Mouse (Mus musculus) spleen, adult 2 months (tissue): ENCODE data around the gene Ppih. TPM values are rescaled to one million over a fixed set of nuclear protein-coding genes. Genes with fewer than 3 reads are reported as not detected.

ENCODE experiments used
- DNase-seq, 2 experiments: peaks; one replicate each; pipeline versions ENCODE4 v3.0.0 to v3.0.0-alpha.2; 2012 to 2021; ENCODE audit warnings: low spot score in 2 of 2, low read depth in 1 of 2
- H3K27ac ChIP-seq: fragments of 200-500 bp; 2 replicates; pipeline ENCODE4 v1.5.1; 2012; ENCODE audit warnings: low read length, inconsistent platforms; ENCODE audit not compliant: insufficient read depth
- H3K27me3 ChIP-seq: fragments of 200-500 bp; 2 replicates; pipeline ENCODE4 v1.6.1; 2012; ENCODE audit warnings: mild to moderate bottlenecking, moderate library complexity, low read length, inconsistent platforms; ENCODE audit not compliant: control insufficient read depth, insufficient read depth
- H3K36me3 ChIP-seq: fragments of 200-500 bp; 2 replicates; pipeline ENCODE4 v1.6.1; 2012; ENCODE audit warnings: mild to moderate bottlenecking, low read length, inconsistent platforms; ENCODE audit not compliant: control insufficient read depth, insufficient read depth
- H3K4me1 ChIP-seq: fragments of 200-500 bp; 2 replicates; pipeline ENCODE4 v1.6.1; 2011; ENCODE audit warnings: inconsistent platforms; ENCODE audit not compliant: control insufficient read depth, insufficient read depth, insufficient read length
- H3K4me3 ChIP-seq: fragments of 200-500 bp; 2 replicates; pipeline ENCODE4 v1.5.1; 2011; ENCODE audit warnings: mild to moderate bottlenecking, inconsistent platforms; ENCODE audit not compliant: insufficient read depth, insufficient read length; ENCODE audit errors: extremely low read depth
- CTCF ChIP-seq: fragments of 200-500 bp; IDR thresholded peaks from 2 replicates; pipeline ENCODE4 v1.5.1; 2011; ENCODE audit warnings: mild to moderate bottlenecking, inconsistent platforms; ENCODE audit not compliant: insufficient read depth, insufficient read length, insufficient replicate concordance; ENCODE audit errors: extremely low read depth
- POLR2A ChIP-seq: fragments of 200-500 bp; IDR thresholded peaks from 2 replicates; pipeline ENCODE4 v1.6.1; 2011; ENCODE audit warnings: low read depth, low read length, inconsistent platforms
- WGBS: fragments of 180-500 bp; shearing (Covaris S2); methylation state at CpG from one replicate; pipeline ENCODE4 v1.1.7; 2018; 5-methylcytosine and 5-hydroxymethylcytosine counted together
- polyA plus RNA-seq: library from polyadenylated mRNA; depleted of rRNA; stranded (reverse); fragments of >200 nt; gene quantifications from 2 replicates; pipeline ENCODE4 v1.2.3, GENCODE M21; 2012; rRNA removed

Ppih gene
- polyA plus RNA-seq, 1 experiment = 6.0 TPM

GRCm38 (mm10) chr4:119255351-119255750 lies 65.0 kb downstream of the Ppih start, which contains the start of gene Cldn19:
Cldn19 (plus strand) TSS chr4:119255414.
- Histone ChIP-seq H3K4me3 (no peak within 1 kb of the TSS), H3K27me3 (no peaks in the 10 kb centered on the region), H3K36me3 (no peaks in the 10 kb centered on the region), H3K27ac (no peak within 1 kb of the TSS), H3K4me1 (no peaks in the 10 kb centered on the region)
- DNase-seq = no peak
- no peak for TF ChIP-seq CTCF
- TF ChIP-seq POLR2A = no peak
- WGBS = 88% methylated on average over 12 of the region's 12 CpGs

GRCm38 (mm10) chr4:119254012-119254618 lies 66.2 kb downstream of the Ppih start:
- H3K27ac ChIP-seq = no peak overlapping the region
- H3K27me3 ChIP-seq = no peaks in the 10 kb centered on the region
- no peak for TF ChIP-seq CTCF
- no peak for TF ChIP-seq POLR2A
- H3K4me3 ChIP-seq = no peak overlapping the region
- WGBS = 85% methylated on average over 9 of the region's 9 CpGs
- H3K4me1 ChIP-seq = no peaks in the 10 kb centered on the region
- DNase-seq = no peak
- H3K36me3 ChIP-seq = no peaks in the 10 kb centered on the region

DNA sequence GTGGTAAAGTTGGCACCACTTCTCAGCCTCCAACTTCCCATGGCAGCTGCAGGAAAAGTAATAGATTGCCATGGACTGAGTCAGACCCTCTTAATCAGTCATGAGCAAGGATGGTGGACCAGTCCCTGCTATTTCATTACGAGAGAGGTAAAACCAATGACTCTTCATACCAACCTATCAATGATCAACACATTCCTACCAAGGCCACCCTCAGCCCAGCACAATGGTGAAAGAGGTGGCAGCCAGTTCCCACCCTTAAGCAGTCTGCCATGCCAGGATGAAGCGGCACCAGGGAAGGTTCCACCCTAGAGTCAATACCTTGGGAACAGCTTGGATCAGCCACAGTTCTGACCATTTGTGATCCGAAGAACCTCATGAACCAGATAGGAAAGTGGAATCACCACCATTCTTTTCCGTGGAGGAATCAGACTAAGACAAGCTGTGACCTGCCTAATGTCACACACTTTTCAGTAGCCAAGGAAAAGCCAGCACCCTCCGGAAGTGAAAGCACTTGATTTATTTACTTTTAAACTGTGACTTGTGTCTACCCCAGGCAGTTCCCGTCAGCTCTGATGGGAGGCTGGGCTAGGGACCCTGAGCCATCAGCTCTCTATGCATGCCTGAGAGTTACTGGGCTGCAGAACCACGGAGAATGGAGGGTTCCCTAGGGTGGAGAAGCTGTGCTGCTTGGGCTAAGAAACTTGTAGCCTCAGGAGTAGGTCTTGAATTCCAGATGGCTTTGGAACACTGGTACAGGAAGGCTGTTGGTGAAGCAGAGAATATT lies 68.1 kb downstream of the Ppih start:
- 67% methylated on average over 7 of the region's 7 CpGs for WGBS
- no peak overlapping the region for H3K4me3 ChIP-seq
- H3K27ac ChIP-seq = no peak overlapping the region
- no peak for DNase-seq
- H3K27me3 ChIP-seq = no peaks in the 10 kb centered on the region
- H3K4me1 ChIP-seq = no peaks in the 10 kb centered on the region
- no peak for TF ChIP-seq POLR2A
- TF ChIP-seq CTCF = no peak
- H3K36me3 ChIP-seq = no peaks in the 10 kb centered on the region

Other genes starting within 250 kb of the Ppih start
- gene Slc2a1, start 211.8 kb downstream of the Ppih start, polyA plus RNA-seq = 47.7 and 68.9 TPM in 2 replicates
- 10.2 and 10.4 TPM in 2 replicates for gene Zfp691, start 146.4 kb downstream of the Ppih start, polyA plus RNA-seq
- gene Ermap, start 130.5 kb downstream of the Ppih start, polyA plus RNA-seq = 52.3 and 53.8 TPM in 2 replicates
- gene Svbp, start 125.2 kb downstream of the Ppih start, polyA plus RNA-seq = 23.0 and 24.8 TPM in 2 replicates
- gene Tmem269, start 102.3 kb downstream of the Ppih start, polyA plus RNA-seq = 0.06 and 0.07 TPM in 2 replicates
- gene AU022252, start 87.8 kb downstream of the Ppih start, polyA plus RNA-seq = 2.3 and 2.7 TPM in 2 replicates
- 5.9 and 8.1 TPM in 2 replicates for gene P3h1, start 87.6 kb downstream of the Ppih start, polyA plus RNA-seq
- not detected in 2 replicates for gene Cldn19, start 65.1 kb downstream of the Ppih start, polyA plus RNA-seq
- 79.1 and 103 TPM in 2 replicates for gene Ybx1, start 25.9 kb downstream of the Ppih start, polyA plus RNA-seq
- gene Ccdc30, start 95.0 kb upstream of the Ppih start, polyA plus RNA-seq = 0.20 and 0.23 TPM in 2 replicates
- 11.7 and 12.8 TPM in 2 replicates for gene Ppcs, start 101.9 kb upstream of the Ppih start, polyA plus RNA-seq
- 0.21 and 0.42 TPM in 2 replicates for gene Zmynd12, start 102.3 kb upstream of the Ppih start, polyA plus RNA-seq
- gene Rimkla, start 172.1 kb upstream of the Ppih start, polyA plus RNA-seq = 0.11 and 0.40 TPM in 2 replicates
- gene Foxj3, start 216.5 kb upstream of the Ppih start, polyA plus RNA-seq = 9.5 and 10.5 TPM in 2 replicates
- gene Frg2f1, start 219.0 kb upstream of the Ppih start, polyA plus RNA-seq = 5.5 and 6.8 TPM in 2 replicates